Mouse (Mus musculus) Patski (cell line): ENCODE measurements around the gene Ccnc. TPM values are rescaled to one million over a fixed set of nuclear protein-coding genes. Genes with fewer than 3 reads are reported as not detected.

Source experiments
- ATAC-seq: fragments of 100-300 bp; one replicate; pipeline ENCODE4 v1.8.0; 2021
- CTCF ChIA-PET: fragments of 350-600 bp; sonication (Branson Sonifier 250); formaldehyde crosslinking; loops from one replicate; lab custom pipeline; 2022; ENCODE audit warnings: inconsistent platforms; lab: Charles Lee
- POLR2A ChIA-PET: fragments of 350-600 bp; sonication (Branson Sonifier 250); formaldehyde crosslinking; loops from one replicate; lab custom pipeline; 2022; ENCODE audit warnings: antibody characterized with exemption, inconsistent platforms; lab: Charles Lee
- DNase-seq: peaks from one replicate; pipeline ENCODE4 v3.0.0-alpha.2; 2011; ENCODE audit warnings: low read depth, low spot score
- H3K27me3 ChIP-seq: fragments of 371-371 bp; one replicate; pipeline ENCODE4 v1.5.1; 2021
- CTCF ChIP-seq: fragments of 100-300 bp; IDR thresholded peaks from one replicate; pipeline ENCODE4 v1.5.1; 2021
- in situ Hi-C: fragments of 300-500 bp; cut with MboI; formaldehyde crosslinking; loops from 3 replicates; pipeline ENCODE4 v1.11.1; 2018; ENCODE audit warnings: low pct_unique_long_range_greater_than_20kb, mixed read lengths
- polyA plus RNA-seq: library from polyadenylated mRNA; unstranded; gene quantifications from one replicate; pipeline ENCODE4 v1.2.3, GENCODE M21; 2021

Ccnc gene
- 15.8 TPM for polyA plus RNA-seq

- ATAC-seq (peak; percentile 98), DNase-seq (peak; percentile 42)
- in situ Hi-C loops, result loop anchor here (10.0 kb wide), 1 partner anchor 87 kb away; no protein-coding TSS in a partner anchor
- TF ChIP-seq CTCF, result no peak
- no peaks in the 10 kb centered on the region for H3K27me3 ChIP-seq
- ChIA-PET POLR2A (interaction anchor here (0.6 to 1.2 kb wide), 2 partner anchors 20 to 39 kb away, joined by 3 read pairs; partner anchors contain the start of genes Tstd3 and Usp45), CTCF (interaction anchor here (1.0 to 2.1 kb wide), 4 partner anchors 9 to 86 kb away, joined by 3 to 8 read pairs (median 4); no protein-coding TSS in a partner anchor)
These were observed at the start of gene Ccnc for GRCm38 (mm10) chr4:21727615-21728165. Ccnc (plus strand) TSS chr4:21727701.

GRCm38 (mm10) chr4:21678101-21678974 lies 49.2 kb upstream of the Ccnc start:
- DNase-seq (no peak), ATAC-seq (no peak)
- in situ Hi-C loops, result no loop called here
- peaks cover 54% of the 10 kb centered on the region for H3K27me3 ChIP-seq
- TF ChIP-seq CTCF, result no peak
- POLR2A ChIA-PET, result interaction anchor here (0.7 kb wide), 1 partner anchor 1094 kb away, joined by 3 read pairs; no protein-coding TSS in a partner anchor
- CTCF ChIA-PET, result no interaction called here

GRCm38 (mm10) chr4:21678975-21679623 lies 48.4 kb upstream of the Ccnc start:
- TF ChIP-seq CTCF, result no peak
- DNase-seq, result no peak
- ATAC-seq, result no peak
- in situ Hi-C loops, result no loop called here
- POLR2A ChIA-PET, result interaction anchor here (0.7 kb wide), 1 partner anchor 1095 kb away, joined by 3 read pairs; no protein-coding TSS in a partner anchor
- CTCF ChIA-PET, result no interaction called here
- peaks cover 60% of the 10 kb centered on the region for H3K27me3 ChIP-seq

- ATAC-seq (no peak), DNase-seq (no peak)
- in situ Hi-C loops, result no loop called here
- POLR2A ChIA-PET, result no interaction called here
- TF ChIP-seq CTCF, result no peak
- CTCF ChIA-PET, result no interaction called here
- peaks cover 58% of the 10 kb centered on the region for H3K27me3 ChIP-seq
These were observed 47.6 kb upstream of the Ccnc start for GRCm38 (mm10) chr4:21679624-21680480.

GRCm38 (mm10) chr4:21680971-21681370 lies 46.5 kb upstream of the Ccnc start:
- TF ChIP-seq CTCF, result no peak
- ChIA-PET POLR2A (no interaction called here), CTCF (no interaction called here)
- in situ Hi-C loops, result no loop called here
- peaks cover 59% of the 10 kb centered on the region for H3K27me3 ChIP-seq
- no peak for ATAC-seq
- no peak for DNase-seq

GRCm38 (mm10) chr4:21682421-21683150 lies 44.9 kb upstream of the Ccnc start:
- peaks cover 57% of the 10 kb centered on the region for H3K27me3 ChIP-seq
- no peak for TF ChIP-seq CTCF
- CTCF ChIA-PET, result no interaction called here
- no peak for DNase-seq
- no peak for ATAC-seq
- POLR2A ChIA-PET, result no interaction called here
- in situ Hi-C loops, result no loop called here

GRCm38 (mm10) chr4:21684341-21684970 lies 43.0 kb upstream of the Ccnc start:
- peaks cover 60% of the 10 kb centered on the region for H3K27me3 ChIP-seq
- DNase-seq (no peak), ATAC-seq (no peak)
- no peak for TF ChIP-seq CTCF
- CTCF ChIA-PET, result no interaction called here
- POLR2A ChIA-PET, result no interaction called here
- in situ Hi-C loops, result no loop called here

- in situ Hi-C loops, result no loop called here
- ATAC-seq (no peak), DNase-seq (no peak)
- no peak for TF ChIP-seq CTCF
- peaks cover 60% of the 10 kb centered on the region for H3K27me3 ChIP-seq
- POLR2A ChIA-PET, result no interaction called here
- CTCF ChIA-PET, result no interaction called here
These were observed 41.9 kb upstream of the Ccnc start, which contains the start of gene Prdm13 for GRCm38 (mm10) chr4:21685595-21686091. Prdm13 (minus strand) TSS chr4:21685963.

GRCm38 (mm10) chr4:21686416-21686815 lies 41.1 kb upstream of the Ccnc start:
- in situ Hi-C loops, result no loop called here
- H3K27me3 ChIP-seq, result peaks cover 60% of the 10 kb centered on the region
- ChIA-PET POLR2A (no interaction called here), CTCF (no interaction called here)
- DNase-seq, result no peak
- TF ChIP-seq CTCF, result no peak
- ATAC-seq, result no peak
